Mouse (Mus musculus): ENCODE data around the gene Arhgef25. TPM values are rescaled to one million over a fixed set of nuclear protein-coding genes. Genes with fewer than 3 reads are reported as not detected.
"Not testable (repeated sequence)": the region's sequence is repeated elsewhere in the genome, so short reads cannot be mapped to it uniquely, and the experiment has no call there.

The Arhgef25 gene
- total RNA-seq, 2 experiments from 2014 or later: 295 to 338 TPM

GRCm38 (mm10) chr10:127208921-127209320 lies 19.0 kb upstream of the Arhgef25 start:
- DNase-seq (ENCODE audit: extremely low spot score in 1 of 2, low spot score in 1 of 2): no peak

DNA sequence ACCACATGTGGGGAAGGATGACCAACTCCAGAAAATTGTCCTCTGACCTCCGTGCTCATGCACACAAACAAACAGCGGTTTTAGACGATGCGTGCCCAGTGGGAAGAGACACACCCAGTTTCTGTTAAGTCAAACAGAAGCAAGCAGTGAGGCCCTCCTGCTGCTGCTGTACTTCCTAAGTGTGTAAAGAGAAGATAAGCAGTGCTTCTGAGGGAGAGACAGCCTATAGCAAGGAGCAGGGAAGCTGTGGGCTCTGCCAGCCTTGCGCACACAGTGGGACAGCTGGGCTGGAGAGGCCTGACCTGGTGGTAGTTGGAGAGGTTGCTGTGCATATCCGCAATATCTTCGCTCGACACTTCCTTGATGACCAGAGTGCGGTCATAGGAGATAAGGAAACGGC lies 15.5 kb upstream of the Arhgef25 start:
- DNase-seq (ENCODE audit: extremely low spot score in 1 of 2, low spot score in 1 of 2): no peak

DNA sequence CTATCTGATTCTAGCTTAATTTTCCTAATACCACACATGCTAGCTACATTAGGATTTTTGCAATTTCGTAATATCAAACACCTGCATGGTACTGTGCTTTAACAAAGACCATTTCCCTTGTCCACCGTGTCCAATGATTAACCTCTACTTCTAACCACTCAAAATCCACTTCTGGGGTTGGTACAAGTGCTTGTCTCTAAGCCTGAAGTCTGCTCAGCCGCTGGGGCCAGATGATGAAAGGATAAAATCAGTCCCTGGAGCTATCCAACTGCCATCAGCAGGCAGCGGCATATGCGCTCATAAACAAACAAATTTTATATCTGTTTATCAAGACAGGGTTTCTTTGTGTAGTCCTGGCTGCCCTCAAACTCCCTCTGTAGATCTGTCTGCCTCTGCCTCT lies 14.7 kb upstream of the Arhgef25 start:
- DNase-seq (ENCODE audit: extremely low spot score in 1 of 2, low spot score in 1 of 2): no peak

DNA sequence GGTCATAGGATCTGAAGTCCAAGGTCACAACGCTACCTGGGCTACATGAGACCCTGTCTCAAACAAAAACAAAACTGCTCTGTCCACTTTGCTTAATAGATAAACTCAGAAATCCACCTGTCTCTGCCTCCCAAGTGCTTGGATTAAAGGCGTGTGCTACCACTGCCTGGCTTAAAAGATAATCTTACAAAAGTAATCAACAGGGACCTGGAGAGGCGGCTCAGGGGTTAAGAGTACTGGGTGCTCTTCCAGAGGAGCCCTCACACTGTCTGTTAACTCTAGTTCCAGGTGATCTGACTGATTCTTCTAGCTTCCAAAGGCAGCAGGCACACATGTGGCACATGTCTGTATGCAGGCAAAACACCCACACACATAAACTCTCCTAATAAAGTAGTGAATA lies 13.2 kb upstream of the Arhgef25 start:
- DNase-seq (ENCODE audit: extremely low spot score in 1 of 2, low spot score in 1 of 2): no peak

GRCm38 (mm10) chr10:127200279-127200678 lies 10.4 kb upstream of the Arhgef25 start:
- DNase-seq (ENCODE audit: extremely low spot score in 1 of 2, low spot score in 1 of 2): no peak

GRCm38 (mm10) chr10:127199474-127199873 lies 9.6 kb upstream of the Arhgef25 start:
- no peak for DNase-seq (ENCODE audit: extremely low spot score in 1 of 2, low spot score in 1 of 2)

DNA sequence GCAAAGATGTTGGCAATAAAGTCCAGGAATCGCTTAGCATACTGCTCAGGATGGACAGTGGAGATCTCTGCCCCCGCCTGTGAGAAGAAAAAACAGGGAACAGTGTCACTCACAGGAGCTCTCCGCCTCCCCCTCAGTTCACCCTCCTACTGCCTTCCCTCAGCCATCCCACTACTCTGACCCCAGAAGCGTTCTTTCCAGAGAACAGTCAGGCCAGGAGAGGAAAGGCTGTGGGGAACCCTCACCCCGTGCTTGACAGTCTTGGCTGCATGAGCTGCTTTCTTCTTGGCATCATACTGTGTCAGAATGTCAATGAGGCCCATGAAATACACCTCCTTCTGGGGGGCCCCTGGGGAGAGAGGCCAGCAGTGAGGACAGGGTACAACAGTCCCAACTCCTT lies 9.2 kb upstream of the Arhgef25 start:
- no peak for DNase-seq (ENCODE audit: extremely low spot score in 1 of 2, low spot score in 1 of 2)

DNA sequence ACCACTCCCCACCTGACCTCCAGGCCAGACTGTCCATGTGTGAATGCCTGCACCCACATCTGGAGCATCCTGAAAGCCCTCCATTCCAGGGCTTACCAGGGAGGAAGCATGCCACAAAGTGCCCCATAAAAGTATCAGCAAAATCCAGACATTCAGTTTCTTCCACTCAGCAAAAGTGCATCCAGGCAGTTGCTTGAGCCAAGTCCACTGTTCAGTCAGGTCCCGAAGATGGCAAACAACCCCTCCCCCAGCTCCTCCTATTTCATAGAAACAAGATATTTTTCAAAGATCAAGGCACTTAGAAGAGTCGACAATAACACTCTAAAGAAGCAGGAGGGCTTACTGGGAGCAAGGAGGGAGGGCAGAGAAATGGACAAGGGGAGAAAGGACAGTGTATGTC lies 8.6 kb upstream of the Arhgef25 start:
- no peak for DNase-seq (ENCODE audit: extremely low spot score in 1 of 2, low spot score in 1 of 2)

GRCm38 (mm10) chr10:127197505-127198110 lies 7.7 kb upstream of the Arhgef25 start:
- no peak for DNase-seq (ENCODE audit: extremely low spot score in 1 of 2, low spot score in 1 of 2)

GRCm38 (mm10) chr10:127197104-127197503 lies 7.2 kb upstream of the Arhgef25 start:
- DNase-seq (ENCODE audit: extremely low spot score in 1 of 2, low spot score in 1 of 2): no peak

- DNase-seq (ENCODE audit: extremely low spot score in 1 of 2, low spot score in 1 of 2): peak in 1 of 2 experiments; percentile 24
Measured at GRCm38 (mm10) chr10:127196392-127196791, 6.5 kb upstream of the Arhgef25 start.

- DNase-seq (ENCODE audit: extremely low spot score in 1 of 2, low spot score in 1 of 2): no peak
Measured at GRCm38 (mm10) chr10:127195328-127196129, 5.6 kb upstream of the Arhgef25 start, which contains the start of gene Dtx3. Gene Dtx3, minus strand, starts transcription at chr10:127195728.

- DNase-seq (ENCODE audit: extremely low spot score in 1 of 2, low spot score in 1 of 2): no peak
Measured at GRCm38 (mm10) chr10:127194428-127195327, 4.8 kb upstream of the Arhgef25 start.

GRCm38 (mm10) chr10:127193011-127193410 lies 3.1 kb upstream of the Arhgef25 start:
- no peak for DNase-seq (ENCODE audit: extremely low spot score in 1 of 2, low spot score in 1 of 2)

GRCm38 (mm10) chr10:127192057-127192328 lies 2.1 kb upstream of the Arhgef25 start:
- DNase-seq (ENCODE audit: extremely low spot score in 1 of 2, low spot score in 1 of 2): not testable (repeated sequence)

DNA sequence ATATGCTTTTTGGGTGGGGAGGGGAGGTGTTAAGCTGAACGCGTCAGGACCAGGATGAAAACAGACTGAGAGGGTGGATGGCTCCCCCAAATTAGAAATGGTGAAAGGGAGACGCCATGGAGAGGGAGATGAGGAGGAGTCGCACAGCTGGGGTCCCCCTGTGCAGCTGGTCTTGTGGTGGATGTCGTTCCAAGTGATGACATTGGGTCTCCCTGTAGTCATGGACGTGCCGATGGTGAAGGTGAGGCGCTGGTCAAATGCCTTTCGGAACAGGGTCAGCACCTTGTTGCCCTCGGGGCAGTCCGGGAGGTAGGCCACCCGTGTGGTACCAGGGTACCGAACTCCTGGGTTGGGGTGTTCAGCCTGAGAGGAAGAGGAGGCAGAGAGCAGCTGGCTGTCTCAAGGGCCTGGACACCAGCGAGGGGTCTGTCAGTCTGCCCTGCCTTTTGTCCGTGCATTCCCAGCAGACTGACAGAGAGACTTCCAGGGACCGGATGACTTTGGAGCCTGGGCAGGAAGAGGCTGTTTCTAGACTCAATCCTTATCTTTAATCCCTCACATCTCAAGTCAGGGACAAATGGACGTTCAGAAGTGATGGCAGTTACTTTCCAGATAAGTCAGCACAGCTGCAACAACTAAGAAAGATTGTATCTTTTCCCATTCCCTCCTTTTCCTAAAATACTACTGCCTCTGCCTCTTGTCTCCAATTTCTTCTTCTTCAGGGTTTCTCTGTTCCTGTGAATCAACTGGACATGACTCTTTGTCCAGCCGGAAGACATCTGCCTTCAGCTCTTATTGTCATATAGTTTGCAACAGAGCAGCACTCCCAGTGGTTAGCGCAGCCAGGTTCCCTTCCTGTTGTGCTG lies 1.5 kb upstream of the Arhgef25 start:
- DNase-seq (ENCODE audit: extremely low spot score in 1 of 2, low spot score in 1 of 2): no peak

DNA sequence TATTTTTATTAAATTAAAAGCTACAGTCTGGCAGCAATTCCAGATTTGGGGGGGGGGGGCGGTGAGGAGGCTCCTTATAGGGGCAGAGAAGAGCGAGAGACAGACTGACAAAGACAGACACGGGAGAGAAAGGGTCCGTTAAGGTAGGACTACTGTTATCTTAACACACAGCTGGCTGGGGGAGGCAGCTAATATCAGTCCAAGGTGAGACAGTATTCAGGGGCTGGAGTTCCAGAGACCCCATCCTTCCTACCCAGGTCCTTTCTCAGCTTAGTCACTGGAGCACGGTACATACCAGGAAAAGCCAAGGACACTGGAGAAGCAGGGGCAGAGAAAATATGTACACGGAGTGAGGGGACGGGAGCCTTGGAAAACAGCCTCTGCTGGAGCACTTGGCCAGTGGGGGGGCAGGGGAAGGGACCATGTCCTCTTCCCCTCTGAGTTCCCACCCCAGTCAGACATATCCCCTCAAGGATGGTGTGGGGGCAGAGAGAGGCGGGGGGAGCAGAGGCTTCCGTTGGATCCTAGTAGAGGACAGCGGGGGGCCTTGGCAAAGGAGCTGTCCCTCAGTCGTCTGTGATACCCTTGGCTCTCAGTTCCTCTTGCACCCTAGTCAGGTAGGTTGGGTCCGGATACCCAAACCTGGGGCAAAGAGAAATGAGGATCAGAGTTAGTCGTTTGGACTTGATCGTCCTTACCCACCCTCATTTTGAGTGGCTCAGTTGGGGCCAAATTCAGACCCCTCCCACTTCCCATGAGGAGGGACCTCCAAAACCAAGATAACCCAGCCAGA lies 711 bp upstream of the Arhgef25 start:
- no peak for DNase-seq (ENCODE audit: extremely low spot score in 1 of 2, low spot score in 1 of 2)

DNA sequence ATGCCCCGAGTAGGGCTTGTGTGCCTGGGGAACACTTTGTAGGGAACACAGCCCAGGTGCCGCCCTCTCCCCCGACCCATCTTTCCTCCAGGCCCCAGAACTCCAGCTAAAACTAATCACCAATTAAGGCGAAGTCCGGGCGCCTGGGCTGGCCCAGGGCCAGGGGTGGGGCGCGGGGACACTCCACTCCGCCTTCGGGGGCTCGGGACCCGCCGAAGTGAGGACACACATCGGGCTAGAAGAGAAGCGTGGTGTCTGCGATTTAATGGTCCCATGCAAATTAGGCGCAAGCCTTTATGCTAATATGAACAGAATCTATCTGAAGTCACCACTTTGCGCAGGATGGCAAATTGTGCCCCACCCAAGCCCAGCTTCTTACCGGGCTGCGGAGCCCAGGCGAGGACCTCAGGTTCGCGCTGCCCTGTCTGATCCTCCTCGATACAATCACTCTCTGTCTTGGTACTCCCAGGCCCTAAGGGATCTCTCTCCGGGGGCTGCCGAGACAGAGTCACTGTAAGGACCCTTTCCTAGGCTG lies 700 bp downstream of the Arhgef25 start:
- peak in 1 of 2 experiments; percentile 24 for DNase-seq (ENCODE audit: extremely low spot score in 1 of 2, low spot score in 1 of 2)

DNA sequence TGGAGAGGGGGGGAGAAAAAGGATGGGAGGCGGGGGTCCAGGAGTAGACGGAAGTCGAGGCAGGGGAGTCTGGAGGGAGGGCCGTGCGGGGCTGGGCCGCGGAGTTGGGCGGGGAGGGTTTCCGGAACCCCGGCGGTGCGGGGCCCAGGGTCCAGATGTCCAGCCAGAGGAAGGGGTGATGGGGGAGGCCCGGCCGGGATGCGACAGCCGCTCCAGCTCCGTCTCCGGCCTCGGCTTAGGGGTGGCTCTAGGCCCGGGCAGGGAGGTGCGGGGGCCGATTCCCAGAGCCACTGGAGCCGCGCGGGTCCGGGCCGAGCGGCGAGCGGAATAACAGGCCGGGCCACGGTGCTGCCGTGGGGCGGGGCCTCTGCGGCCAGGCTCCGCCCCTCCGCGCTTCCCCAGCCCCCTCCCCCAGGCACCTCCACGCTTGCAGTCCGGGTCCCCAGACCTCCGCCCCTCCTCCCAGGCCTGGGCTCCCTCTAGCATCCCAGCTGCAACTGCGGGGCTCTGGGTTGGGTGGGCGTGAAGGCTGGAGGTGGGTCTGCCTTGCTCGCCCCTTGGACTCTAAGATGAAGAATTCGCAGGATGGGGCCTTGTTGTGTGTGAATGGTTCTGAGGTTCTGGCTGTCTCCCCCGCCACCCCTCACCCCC lies 1.3 kb downstream of the Arhgef25 start:
- peak in 1 of 2 experiments; percentile 53 for DNase-seq (ENCODE audit: extremely low spot score in 1 of 2, low spot score in 1 of 2)

All from layer of hippocampus, postnatal 25 days (tissue).